Mouse (Mus musculus) lung, postnatal 4 days (tissue): ENCODE data around the gene Rprml.

Source experiments
- DNase-seq, 2 experiments: peaks; one replicate each; pipeline ENCODE4 v3.0.0; 2021

Rprml gene

GRCm38 (mm10) chr11:103649301-103649982 lies at the start of gene Rprml:
Gene Rprml, plus strand, starts transcription at chr11:103649570.
- DNase-seq = peak in 1 of 2 experiments; percentile 27

GRCm38 (mm10) chr11:103606611-103607010 lies 42.8 kb upstream of the Rprml start:
- no peak for DNase-seq

GRCm38 (mm10) chr11:103610772-103611171 lies 38.6 kb upstream of the Rprml start:
- no peak for DNase-seq

GRCm38 (mm10) chr11:103621040-103621439 lies 28.3 kb upstream of the Rprml start, which contains the start of gene Gm884:
Gene Gm884, minus strand, starts transcription at chr11:103621140.
- no peak for DNase-seq

- no peak for DNase-seq
Observed at GRCm38 (mm10) chr11:103627453-103627852, 21.9 kb upstream of the Rprml start.

- no peak for DNase-seq
Observed at GRCm38 (mm10) chr11:103634806-103635205, 14.6 kb upstream of the Rprml start.

- DNase-seq = no peak
Observed at GRCm38 (mm10) chr11:103635481-103635880, 13.9 kb upstream of the Rprml start.

GRCm38 (mm10) chr11:103636261-103636660 lies 13.1 kb upstream of the Rprml start:
- DNase-seq = no peak

- DNase-seq = no peak
Observed at GRCm38 (mm10) chr11:103638790-103639189, 10.6 kb upstream of the Rprml start, which contains the start of gene Lyzl6. Gene Lyzl6, minus strand, starts transcription at chr11:103638890.

- peak; percentile 37 to 58 for DNase-seq
Observed at GRCm38 (mm10) chr11:103639407-103639946, 9.9 kb upstream of the Rprml start.

GRCm38 (mm10) chr11:103643211-103643610 lies 6.2 kb upstream of the Rprml start:
- DNase-seq = no peak

GRCm38 (mm10) chr11:103645731-103646130 lies 3.6 kb upstream of the Rprml start:
- no peak for DNase-seq

- DNase-seq = no peak
Observed at GRCm38 (mm10) chr11:103646301-103646700, 3.1 kb upstream of the Rprml start.

- peak in 1 of 2 experiments; percentile 30 for DNase-seq
Observed at GRCm38 (mm10) chr11:103647921-103648620, 1.3 kb upstream of the Rprml start.

GRCm38 (mm10) chr11:103648656-103649055 lies 714 bp upstream of the Rprml start:
- DNase-seq = no peak

- DNase-seq = no peak
Observed at GRCm38 (mm10) chr11:103649983-103650493, 668 bp downstream of the Rprml start.

- DNase-seq = no peak
Observed at GRCm38 (mm10) chr11:103651426-103651825, 2.1 kb downstream of the Rprml start.

- DNase-seq = no peak
Observed at GRCm38 (mm10) chr11:103653359-103653965, 4.1 kb downstream of the Rprml start.

GRCm38 (mm10) chr11:103656520-103656919 lies 7.2 kb downstream of the Rprml start:
- peak in 1 of 2 experiments; percentile 42 for DNase-seq

- DNase-seq = no peak
Observed at GRCm38 (mm10) chr11:103658189-103658588, 8.8 kb downstream of the Rprml start.

- no peak for DNase-seq
Observed at GRCm38 (mm10) chr11:103661863-103662262, 12.5 kb downstream of the Rprml start.

- DNase-seq = no peak
Observed at GRCm38 (mm10) chr11:103662546-103662945, 13.2 kb downstream of the Rprml start.

- DNase-seq = no peak
Observed at GRCm38 (mm10) chr11:103663119-103663518, 13.7 kb downstream of the Rprml start.
